Mouse (Mus musculus) intestine, embryonic 15.5 days (tissue): ENCODE results near the gene 4930522H14Rik. TPM values are rescaled to one million over a fixed set of nuclear protein-coding genes. Genes with fewer than 3 reads are reported as not detected.

Experiments
- ATAC-seq: fragments of 200-750 bp; cut with Nextera tagmentation; 2 replicates; pipeline ENCODE4 v1.8.0; 2017; ENCODE audit warnings: moderate TSS enrichment, moderate library complexity
- H3K27ac ChIP-seq: fragments of 300-500 bp; sonication (generic); 2 replicates; pipeline ENCODE4 v1.5.1; 2015; ENCODE audit warnings: mild to moderate bottlenecking, inconsistent platforms
- H3K27me3 ChIP-seq: fragments of 300-500 bp; sonication (generic); replicated peaks from 2 replicates; pipeline ENCODE4 v1.6.1; 2015; ENCODE audit warnings: inconsistent platforms
- H3K36me3 ChIP-seq: fragments of 300-500 bp; sonication (generic); 2 replicates; pipeline ENCODE4 v1.6.1; 2015; ENCODE audit warnings: inconsistent platforms
- H3K4me1 ChIP-seq: fragments of 300-500 bp; sonication (generic); replicated peaks from 2 replicates; pipeline ENCODE4 v1.6.1; 2015; ENCODE audit warnings: inconsistent platforms
- H3K4me2 ChIP-seq: fragments of 300-500 bp; sonication (generic); replicated peaks from 2 replicates; pipeline ENCODE4 v1.6.1; 2015; ENCODE audit warnings: mild to moderate bottlenecking, inconsistent platforms
- H3K4me3 ChIP-seq: fragments of 300-500 bp; sonication (generic); replicated peaks from 2 replicates; pipeline ENCODE4 v1.5.1; 2015; ENCODE audit warnings: inconsistent platforms
- H3K9ac ChIP-seq: fragments of 300-500 bp; sonication (generic); 2 replicates; pipeline ENCODE4 v1.6.1; 2015; ENCODE audit warnings: inconsistent platforms
- H3K9me3 ChIP-seq: fragments of 300-500 bp; sonication (generic); 2 replicates; pipeline ENCODE4 v1.6.1; 2016; ENCODE audit warnings: inconsistent platforms
- WGBS: fragments of 180-500 bp; shearing (Covaris S2); methylation state at CpG from one replicate; pipeline ENCODE4 v1.1.7; 2015; 5-methylcytosine and 5-hydroxymethylcytosine counted together
- polyA plus RNA-seq: library from polyadenylated mRNA; unstranded; fragments of >200 nt; fragmentation: Nextera tagmentation; extraction: Ambion mirVana; gene quantifications from 2 replicates; pipeline ENCODE4 v1.2.1, GENCODE M21; 2015

4930522H14Rik gene
- polyA plus RNA-seq, 1 experiment from 2014 or later, result not detected

GRCm38 (mm10) chr4:109472566-109472965, 58.5 kb downstream of the 4930522H14Rik start:
- Histone ChIP-seq H3K9me3 (no peaks in the 10 kb centered on the region), H3K9ac (no peak overlapping the region), H3K4me3 (no peak overlapping the region), H3K36me3 (no peaks in the 10 kb centered on the region), H3K4me2 (no peak overlapping the region), H3K27me3 (no peaks in the 10 kb centered on the region), H3K27ac (no peak overlapping the region), H3K4me1 (peaks cover 3% of the 10 kb centered on the region; the same call in 1 of the 2 replicates)
- 86% methylated on average over 3 of the region's 3 CpGs for WGBS
- no peak for ATAC-seq

- ATAC-seq, result no peak
- Histone ChIP-seq H3K27me3 (no peaks in the 10 kb centered on the region), H3K36me3 (no peaks in the 10 kb centered on the region), H3K4me1 (peaks cover 3% of the 10 kb centered on the region; the same call in 1 of the 2 replicates), H3K4me3 (no peak overlapping the region), H3K4me2 (no peak overlapping the region), H3K9me3 (no peaks in the 10 kb centered on the region), H3K27ac (no peak overlapping the region), H3K9ac (no peak overlapping the region)
Measured at GRCm38 (mm10) chr4:109471606-109472005, 59.5 kb downstream of the 4930522H14Rik start.

GRCm38 (mm10) chr4:109467687-109468086, 63.4 kb downstream of the 4930522H14Rik start:
- Histone ChIP-seq H3K4me1 (no peaks in the 10 kb centered on the region), H3K27ac (no peak overlapping the region), H3K4me2 (no peak overlapping the region), H3K4me3 (no peak overlapping the region), H3K9ac (no peak overlapping the region), H3K9me3 (no peaks in the 10 kb centered on the region), H3K27me3 (no peaks in the 10 kb centered on the region), H3K36me3 (no peaks in the 10 kb centered on the region)
- no peak for ATAC-seq

GRCm38 (mm10) chr4:109463892-109464291, 67.2 kb downstream of the 4930522H14Rik start:
- no peaks in the 10 kb centered on the region for H3K4me1 ChIP-seq
- H3K9ac ChIP-seq, result no peak overlapping the region
- H3K4me3 ChIP-seq, result no peak overlapping the region
- H3K9me3 ChIP-seq, result no peaks in the 10 kb centered on the region
- no peaks in the 10 kb centered on the region for H3K36me3 ChIP-seq
- H3K27me3 ChIP-seq, result no peaks in the 10 kb centered on the region
- no peak for ATAC-seq
- H3K27ac ChIP-seq, result no peak overlapping the region
- H3K4me2 ChIP-seq, result no peak overlapping the region

- H3K4me2 ChIP-seq, result no peak overlapping the region
- no peaks in the 10 kb centered on the region for H3K9me3 ChIP-seq
- H3K36me3 ChIP-seq, result no peaks in the 10 kb centered on the region
- H3K4me1 ChIP-seq, result no peaks in the 10 kb centered on the region
- H3K27me3 ChIP-seq, result no peaks in the 10 kb centered on the region
- peak; percentile 87 for ATAC-seq
- H3K9ac ChIP-seq, result no peak overlapping the region
- 34% methylated on average over 3 of the region's 3 CpGs for WGBS
- peak overlapping the region; percentile 64 for H3K27ac ChIP-seq
- no peak overlapping the region for H3K4me3 ChIP-seq
Measured at GRCm38 (mm10) chr4:109460421-109461179, 70.5 kb downstream of the 4930522H14Rik start.

GRCm38 (mm10) chr4:109456821-109457220, 74.3 kb downstream of the 4930522H14Rik start:
- Histone ChIP-seq H3K4me2 (no peak overlapping the region), H3K36me3 (no peaks in the 10 kb centered on the region), H3K4me3 (no peak overlapping the region), H3K27ac (no peak overlapping the region), H3K9ac (no peak overlapping the region), H3K27me3 (no peaks in the 10 kb centered on the region), H3K4me1 (no peaks in the 10 kb centered on the region), H3K9me3 (no peaks in the 10 kb centered on the region)
- WGBS, result 86% methylated on average over 6 of the region's 6 CpGs
- no peak for ATAC-seq

Other genes with a start within 250 kb of the 4930522H14Rik start
- 17.0 and 21.5 TPM in 2 replicates for gene Ttc39a, start 124.7 kb downstream of the 4930522H14Rik start, polyA plus RNA-seq
- 30.5 and 32.0 TPM in 2 replicates for gene Rnf11, start 46.6 kb downstream of the 4930522H14Rik start, polyA plus RNA-seq
- 7.0 and 7.7 TPM in 2 replicates for gene Cdkn2c, start 135.9 kb upstream of the 4930522H14Rik start, polyA plus RNA-seq
- gene Faf1, start 145.3 kb upstream of the 4930522H14Rik start, polyA plus RNA-seq, result 24.3 and 25.7 TPM in 2 replicates